In genomic region chr6:52253511-52254500, GRCm38 (mm10) we compare ENCODE assay signal across 9 mouse cellular contexts. TPM values are rescaled to one million over a fixed set of nuclear protein-coding genes. Genes with fewer than 3 reads are reported as not detected.
A peak's percentile ranks its signal among the peaks of the same experiment; 100 is the strongest.
DNase-seq lines count a peak whose midpoint lies in the region; ATAC-seq lines count a peak whose summit lies in the region.
"Had no signal": no experiment of that assay in that cellular context is flagged by ENCODE, and none has a peak within 500 bp of the region (broad histone marks: within the 10 kb centered on the region; RNA-seq: fewer than 3 reads in every experiment).

No protein-coding gene starts in this region.

- H3K4me3 ChIP-seq in neural tube, embryonic 11.5 days (ENCODE audit: low read depth, low read length), result peak overlapping the region; percentile 16; the same call in 1 of the 2 replicates
- peak overlapping the region; percentile 90 for H3K4me3 ChIP-seq in limb, embryonic 10.5 days
- H3K4me3 ChIP-seq: left cerebral cortex, adult 2 months had no signal

- H3K36me3 ChIP-seq in neural tube, embryonic 11.5 days (ENCODE audit: control insufficient read depth, insufficient read depth, low read length), result no peaks in the 10 kb centered on the region
- peaks cover 16% of the 10 kb centered on the region for H3K36me3 ChIP-seq in limb, embryonic 10.5 days

- H3K27me3 ChIP-seq in neural tube, embryonic 11.5 days (ENCODE audit: control insufficient read depth, insufficient read depth, low read length), result peaks cover 89% of the 10 kb centered on the region
- peaks cover 85% of the 10 kb centered on the region for H3K27me3 ChIP-seq in limb, embryonic 10.5 days (ENCODE audit: low read depth, poor library complexity, severe bottlenecking)

- H3K27ac ChIP-seq in neural tube, embryonic 11.5 days (ENCODE audit: low read depth, low read length), result no peak overlapping the region; the same call in 1 of the 2 replicates
- peak overlapping the region; percentile 87 for H3K27ac ChIP-seq in limb, embryonic 10.5 days
- H3K27ac ChIP-seq: left cerebral cortex, adult 2 months had no signal

- WGBS in neural tube, embryonic 11.5 days, result under 1% methylated on average over 59 of the region's 59 CpGs
- under 1% methylated on average over 59 of the region's 59 CpGs for WGBS in limb, embryonic 10.5 days

- peak overlapping the region; percentile 32 for H3K4me2 ChIP-seq in neural tube, embryonic 11.5 days (ENCODE audit: low read depth)

- H3K9me3 ChIP-seq in neural tube, embryonic 11.5 days (ENCODE audit: control insufficient read depth, low read length), result no peaks in the 10 kb centered on the region
- no peaks in the 10 kb centered on the region for H3K9me3 ChIP-seq in limb, embryonic 10.5 days (replicated peaks)

- ATAC-seq in neural tube, embryonic 11.5 days (ENCODE audit: insufficient read depth, low FRiP score, low TSS enrichment), result no peak

- peak; percentile 41 for DNase-seq in gastrocnemius, postnatal 10 days
- DNase-seq in gastrocnemius, postnatal 4 days (ENCODE audit: low spot score in 2 of 2), result no peak
- DNase-seq in neural tube, embryonic 11.5 days (ENCODE audit: low spot score), result peak; percentile 64
- no peak for DNase-seq in neural tube, embryonic 10.5 days (ENCODE audit: extremely low spot score, low spot score)
- peak; percentile 61 for DNase-seq in limb, embryonic 10.5 days (ENCODE audit: low spot score)
- peak; percentile 67 for DNase-seq in urinary bladder, postnatal 25 days (ENCODE audit: low spot score)
- DNase-seq in layer of hippocampus, postnatal 25 days (ENCODE audit: extremely low spot score in 1 of 2, low spot score in 1 of 2), result no peak
- DNase-seq in ovary, postnatal 36 days (ENCODE audit: low spot score), result no peak

- H3K4me1 ChIP-seq in neural tube, embryonic 11.5 days (ENCODE audit: control insufficient read depth, insufficient read depth, low read length), result no peaks in the 10 kb centered on the region
- H3K4me1 ChIP-seq in limb, embryonic 10.5 days, result peaks cover 55% of the 10 kb centered on the region

- H3K9ac ChIP-seq in neural tube, embryonic 11.5 days (ENCODE audit: low read length), result 0 out of 2 replicates have a peak overlapping the region, but pooled peaks have one; percentile 11

RNA-seq across cellular contexts. Expression of gene Hoxa13, which starts 6.9 kb away (rescaled TPM):
- total RNA-seq in gastrocnemius, postnatal 10 days (2021), result 1 to 10 TPM; 1.3 to 1.6 TPM
- total RNA-seq in gastrocnemius, postnatal 4 days (2021), result 1 to 10 TPM; 1.1 to 1.3 TPM
- polyA plus RNA-seq in neural tube, embryonic 11.5 days (2014; fragmentation: Nextera tagmentation; extraction: Ambion mirVana), result 0.11 and 0.26 TPM in 2 replicates
- polyA plus RNA-seq in limb, embryonic 10.5 days (2016; fragmentation: Nextera tagmentation; extraction: Ambion mirVana), result 2.7 and 11.1 TPM in 2 replicates
- total RNA-seq in layer of hippocampus, postnatal 25 days (2021), result not detected
- total RNA-seq: left cerebral cortex, adult 2 months had no signal

RNA-seq across cellular contexts. Expression of gene Hoxa11, which starts 8.2 kb away (rescaled TPM):
- 1 to 10 TPM; 4.4 to 5.6 TPM for total RNA-seq in gastrocnemius, postnatal 10 days (2021)
- 1 to 10 TPM; 6.0 to 6.6 TPM for total RNA-seq in gastrocnemius, postnatal 4 days (2021)
- polyA plus RNA-seq in neural tube, embryonic 11.5 days (2014; fragmentation: Nextera tagmentation; extraction: Ambion mirVana), result 6.0 and 6.7 TPM in 2 replicates
- polyA plus RNA-seq in limb, embryonic 10.5 days (2016; fragmentation: Nextera tagmentation; extraction: Ambion mirVana), result 71.6 and 74.9 TPM in 2 replicates
- not detected for total RNA-seq in layer of hippocampus, postnatal 25 days (2021)
- total RNA-seq: left cerebral cortex, adult 2 months had no signal

RNA-seq across cellular contexts. Expression of gene Hoxa10, which starts 13.2 kb away (rescaled TPM):
- total RNA-seq in gastrocnemius, postnatal 10 days (2021), result 10 to 100 TPM; 30.2 to 30.8 TPM
- total RNA-seq in gastrocnemius, postnatal 4 days (2021), result 10 to 100 TPM; 31.5 to 32.3 TPM
- polyA plus RNA-seq in neural tube, embryonic 11.5 days (2014; fragmentation: Nextera tagmentation; extraction: Ambion mirVana), result 70.6 and 72.8 TPM in 2 replicates
- polyA plus RNA-seq in limb, embryonic 10.5 days (2016; fragmentation: Nextera tagmentation; extraction: Ambion mirVana), result 175 and 195 TPM in 2 replicates
- total RNA-seq in layer of hippocampus, postnatal 25 days (2021), result not detected
- total RNA-seq: left cerebral cortex, adult 2 months had no signal

RNA-seq across cellular contexts. Expression of gene Hoxa9, which starts 22.9 kb away (rescaled TPM):
- 10 to 100 TPM in 1 of 2 experiments, 1 to 10 TPM in 1; 7.8 to 11.2 TPM for total RNA-seq in gastrocnemius, postnatal 10 days (2021)
- 10 to 100 TPM; 16.5 to 17.7 TPM for total RNA-seq in gastrocnemius, postnatal 4 days (2021)
- polyA plus RNA-seq in neural tube, embryonic 11.5 days (2014; fragmentation: Nextera tagmentation; extraction: Ambion mirVana), result 98.8 and 105 TPM in 2 replicates
- 95.7 and 123 TPM in 2 replicates for polyA plus RNA-seq in limb, embryonic 10.5 days (2016; fragmentation: Nextera tagmentation; extraction: Ambion mirVana)
- total RNA-seq in layer of hippocampus, postnatal 25 days (2021), result not detected
- total RNA-seq: left cerebral cortex, adult 2 months had no signal

RNA-seq across cellular contexts. Expression of gene Hoxa7, which starts 32.2 kb away (rescaled TPM):
- 1 to 10 TPM; 9.4 to 9.7 TPM for total RNA-seq in gastrocnemius, postnatal 10 days (2021)
- 10 to 100 TPM; 11.2 to 12.5 TPM for total RNA-seq in gastrocnemius, postnatal 4 days (2021)
- polyA plus RNA-seq in neural tube, embryonic 11.5 days (2014; fragmentation: Nextera tagmentation; extraction: Ambion mirVana), result 61.2 and 71.3 TPM in 2 replicates
- polyA plus RNA-seq in limb, embryonic 10.5 days (2016; fragmentation: Nextera tagmentation; extraction: Ambion mirVana), result 24.7 and 24.8 TPM in 2 replicates
- total RNA-seq in layer of hippocampus, postnatal 25 days (2021), result not detected
- total RNA-seq: left cerebral cortex, adult 2 months had no signal

Comparison
In these comparisons a context has a peak if more than half of its experiments do, and no peak if none do; other contexts are left out.
1. DNase-seq: peak in gastrocnemius, postnatal 10 days (single experiment), neural tube, embryonic 11.5 days (single experiment), limb, embryonic 10.5 days (single experiment) and urinary bladder, postnatal 25 days (single experiment); none in gastrocnemius, postnatal 4 days (0 of 2), neural tube, embryonic 10.5 days (single experiment), layer of hippocampus, postnatal 25 days (0 of 2) and ovary, postnatal 36 days (single experiment).
2. RNA of gene Hoxa11, which starts 8.2 kb away (total RNA-seq): 6.0 to 6.6 TPM in gastrocnemius, postnatal 4 days and 4.4 to 5.6 TPM in gastrocnemius, postnatal 10 days; not detected in layer of hippocampus, postnatal 25 days; every median in the first group is over 4 times any median in the second.
3. RNA of gene Hoxa10, which starts 13.2 kb away (total RNA-seq): 31.5 to 32.3 TPM in gastrocnemius, postnatal 4 days and 30.2 to 30.8 TPM in gastrocnemius, postnatal 10 days; not detected in layer of hippocampus, postnatal 25 days; every median in the first group is over 10 times any median in the second.